Mouse (Mus musculus): Measurements from ENCODE around the gene Relch.

- no peak for TF ChIP-seq CTCF (IDR thresholded peaks at IDR 0.05; ENCODE audit: insufficient read depth, low read length)
- no peak for TF ChIP-seq POLR2A (IDR thresholded peaks at IDR 0.05; ENCODE audit: borderline replicate concordance, extremely low read depth, low read depth, low read length)
Observed at GRCm38 (mm10) chr1:105770685-105771084, 107.0 kb downstream of the Relch start.

Measured in lung, adult 2 months (tissue).